Mouse (Mus musculus): ENCODE data around the gene Eif4b. TPM values are rescaled to one million over a fixed set of nuclear protein-coding genes. Genes with fewer than 3 reads are reported as not detected.
A peak's percentile ranks its signal among the peaks of the same experiment; 100 is the strongest.
"Not testable (repeated sequence)": the region's sequence is repeated elsewhere in the genome, so short reads cannot be mapped to it uniquely, and the experiment has no call there.

Gene Eif4b
- polyA plus RNA-seq, 1 experiment from 2014 or later: 117 TPM

DNA sequence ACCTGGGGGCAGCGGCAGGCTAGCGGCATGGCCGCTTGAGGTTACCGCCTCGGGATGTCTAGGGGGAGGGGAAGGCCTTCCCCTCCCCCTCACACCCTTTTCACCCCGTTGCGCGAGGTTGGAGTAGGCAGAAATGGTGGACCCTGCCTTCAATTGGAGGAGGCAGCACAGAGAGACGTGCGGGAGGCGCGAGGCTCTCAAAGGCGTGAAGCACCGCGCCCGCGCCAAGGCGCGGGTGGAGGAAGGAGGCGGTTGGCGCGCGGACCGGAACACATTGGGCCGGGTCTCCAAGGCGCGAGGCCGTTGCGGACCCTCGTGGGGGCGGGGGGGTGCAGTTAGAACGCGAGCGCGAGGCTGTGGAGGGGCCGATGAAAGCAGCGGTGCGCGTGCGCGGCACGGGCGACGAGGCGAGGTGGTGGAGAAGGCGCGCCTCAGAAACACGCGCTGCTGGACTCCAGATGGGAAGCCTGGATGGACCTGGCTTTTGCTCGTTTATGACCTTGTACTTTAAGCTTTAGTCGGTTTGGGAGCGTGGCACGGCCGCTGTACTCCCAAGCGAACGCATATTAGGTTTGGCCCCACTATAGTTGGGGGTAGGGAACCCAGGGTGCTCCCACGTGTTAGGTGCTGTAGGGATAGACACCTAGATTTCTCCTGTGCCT, 628 bp downstream of the Eif4b start:
- Histone ChIP-seq H3K4me3 (ENCODE audit: low read length) (peak overlapping the region; percentile 96), H3K9ac (ENCODE audit: low read depth, low read length) (peak overlapping the region; percentile 100), H3K4me2 (ENCODE audit: low read depth, low read length) (peak overlapping the region; percentile 72), H3K27ac (ENCODE audit: low read length) (peak overlapping the region; percentile 98), H3K4me1 (ENCODE audit: control insufficient read depth, insufficient read depth, low read length) (peaks cover 8% of the 10 kb centered on the region; the same call in 1 of the 2 replicates), H3K36me3 (ENCODE audit: control insufficient read depth, insufficient read depth, low read length) (0 out of 2 replicates have a peak, but pooled peaks cover 4% of the 10 kb centered on the region), H3K27me3 (replicated peaks; ENCODE audit: control insufficient read depth, insufficient read depth, low read length) (no peaks in the 10 kb centered on the region), H3K9me3 (ENCODE audit: control insufficient read depth, low read length) (no peaks in the 10 kb centered on the region)
- under 1% methylated on average over 48 of the region's 57 CpGs for WGBS
- peak; percentile 57 for ATAC-seq

DNA sequence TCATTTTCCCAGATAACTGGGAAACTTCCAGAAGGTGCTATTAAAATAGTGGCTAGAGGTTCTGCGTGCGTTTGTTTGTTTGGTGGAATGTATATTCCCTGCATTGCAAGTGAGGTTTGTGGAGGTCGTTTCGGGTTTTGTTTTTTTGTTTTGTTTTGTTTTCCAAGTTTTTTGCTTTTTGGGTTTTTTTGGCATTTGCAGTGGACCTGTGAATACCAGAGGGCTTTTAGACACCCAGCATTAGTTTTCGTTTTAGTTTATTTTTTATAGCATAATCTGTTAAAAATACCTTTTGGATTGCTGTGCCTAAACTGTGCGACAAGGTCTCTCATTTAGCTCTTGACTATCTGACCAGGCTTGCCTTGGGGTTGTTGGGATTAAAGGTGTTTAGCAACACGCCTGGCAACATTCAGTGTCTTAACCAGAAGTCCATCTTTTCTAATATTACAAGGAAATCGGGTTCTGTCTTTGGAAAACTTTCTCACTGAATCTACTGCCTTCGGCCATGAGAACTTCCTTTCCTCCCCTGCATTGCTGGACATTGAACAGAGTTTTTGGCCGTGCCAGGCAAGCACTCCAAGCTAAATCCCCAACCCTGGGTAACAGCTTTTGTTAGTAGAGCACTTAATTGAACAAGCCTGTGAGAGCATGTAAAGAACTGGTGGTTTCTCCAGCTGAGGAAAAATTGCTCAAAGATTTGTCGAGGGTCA, 1.5 kb downstream of the Eif4b start:
- H3K27ac ChIP-seq (ENCODE audit: low read length): peak overlapping the region; percentile 98; the same call in 1 of the 2 replicates
- no peak for ATAC-seq
- H3K4me3 ChIP-seq (ENCODE audit: low read length): peak overlapping the region; percentile 96
- H3K9ac ChIP-seq (ENCODE audit: low read depth, low read length): peak overlapping the region; percentile 100
- H3K4me2 ChIP-seq (ENCODE audit: low read depth, low read length): peak overlapping the region; percentile 72
- no peaks in the 10 kb centered on the region for H3K9me3 ChIP-seq (ENCODE audit: control insufficient read depth, low read length)
- WGBS: 7% methylated on average over 11 of the region's 11 CpGs
- H3K27me3 ChIP-seq (replicated peaks; ENCODE audit: control insufficient read depth, insufficient read depth, low read length): no peaks in the 10 kb centered on the region
- H3K36me3 ChIP-seq (ENCODE audit: control insufficient read depth, insufficient read depth, low read length): 0 out of 2 replicates have a peak, but pooled peaks cover 4% of the 10 kb centered on the region
- peaks cover 8% of the 10 kb centered on the region; the same call in 1 of the 2 replicates for H3K4me1 ChIP-seq (ENCODE audit: control insufficient read depth, insufficient read depth, low read length)

DNA sequence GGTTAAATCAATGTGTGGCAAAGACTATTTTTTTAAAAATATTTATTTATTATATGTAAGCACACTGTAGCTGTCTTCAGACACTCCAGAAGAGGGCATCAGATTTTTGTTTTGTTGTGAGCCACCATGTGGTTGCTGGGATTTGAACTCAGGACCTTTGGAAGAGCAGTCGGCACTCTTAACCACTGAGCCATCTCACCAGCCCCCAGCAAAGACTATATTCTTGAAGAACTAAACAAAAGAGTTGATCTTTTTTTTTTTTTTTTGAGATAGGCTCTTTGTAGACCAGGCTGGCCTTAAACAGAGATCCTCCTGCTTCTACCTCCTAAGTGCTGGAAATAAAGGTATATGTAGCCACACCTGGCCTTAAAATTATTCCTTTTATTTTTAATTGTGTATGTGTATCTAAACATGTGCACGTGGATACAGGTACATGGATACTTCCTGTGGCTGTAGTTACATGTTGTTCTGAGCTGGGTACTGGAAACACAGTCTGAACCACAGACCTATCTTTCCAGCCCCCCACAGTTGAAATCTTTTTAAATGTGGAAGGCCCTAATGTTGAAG, 3.6 kb downstream of the Eif4b start:
- Histone ChIP-seq H3K36me3 (ENCODE audit: control insufficient read depth, insufficient read depth, low read length) (0 out of 2 replicates have a peak, but pooled peaks cover 4% of the 10 kb centered on the region), H3K9ac (ENCODE audit: low read depth, low read length) (no peak overlapping the region), H3K9me3 (ENCODE audit: control insufficient read depth, low read length) (no peaks in the 10 kb centered on the region), H3K4me3 (ENCODE audit: low read length) (no peak overlapping the region), H3K4me2 (ENCODE audit: low read depth, low read length) (no peak overlapping the region), H3K27ac (ENCODE audit: low read length) (no peak overlapping the region), H3K4me1 (ENCODE audit: control insufficient read depth, insufficient read depth, low read length) (peaks cover 8% of the 10 kb centered on the region; the same call in 1 of the 2 replicates), H3K27me3 (replicated peaks; ENCODE audit: control insufficient read depth, insufficient read depth, low read length) (no peaks in the 10 kb centered on the region)
- no peak for ATAC-seq
- WGBS: 84% methylated on average over 2 of the region's 2 CpGs

DNA sequence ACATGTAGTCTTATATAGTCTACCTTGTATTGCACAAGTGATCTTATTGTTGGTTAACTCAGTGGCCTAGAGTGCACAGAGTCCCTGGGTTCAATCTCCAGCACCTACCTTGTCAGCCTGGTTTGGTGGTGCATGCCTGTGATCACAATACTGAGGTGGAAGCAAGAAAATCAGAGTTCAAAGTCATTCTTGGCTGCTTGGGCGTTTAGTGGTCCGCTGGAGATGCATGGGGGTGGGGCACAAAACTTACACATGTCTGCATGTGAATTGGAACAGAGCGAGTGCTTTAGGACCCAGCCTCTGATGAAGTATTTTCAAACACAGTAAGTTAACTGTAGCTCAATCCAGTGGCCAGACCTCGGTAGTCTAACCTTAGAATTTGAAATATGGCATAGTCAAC, 5.6 kb downstream of the Eif4b start:
- Histone ChIP-seq H3K4me3 (ENCODE audit: low read length) (no peak overlapping the region), H3K27me3 (replicated peaks; ENCODE audit: control insufficient read depth, insufficient read depth, low read length) (no peaks in the 10 kb centered on the region), H3K9ac (ENCODE audit: low read depth, low read length) (no peak overlapping the region), H3K4me1 (ENCODE audit: control insufficient read depth, insufficient read depth, low read length) (peaks cover 8% of the 10 kb centered on the region), H3K4me2 (ENCODE audit: low read depth, low read length) (no peak overlapping the region), H3K27ac (ENCODE audit: low read length) (no peak overlapping the region), H3K36me3 (ENCODE audit: control insufficient read depth, insufficient read depth, low read length) (peaks cover 8% of the 10 kb centered on the region; the same call in 1 of the 2 replicates), H3K9me3 (ENCODE audit: control insufficient read depth, low read length) (no peaks in the 10 kb centered on the region)
- ATAC-seq: no peak
- WGBS: 67% methylated on average over 4 of the region's 4 CpGs

DNA sequence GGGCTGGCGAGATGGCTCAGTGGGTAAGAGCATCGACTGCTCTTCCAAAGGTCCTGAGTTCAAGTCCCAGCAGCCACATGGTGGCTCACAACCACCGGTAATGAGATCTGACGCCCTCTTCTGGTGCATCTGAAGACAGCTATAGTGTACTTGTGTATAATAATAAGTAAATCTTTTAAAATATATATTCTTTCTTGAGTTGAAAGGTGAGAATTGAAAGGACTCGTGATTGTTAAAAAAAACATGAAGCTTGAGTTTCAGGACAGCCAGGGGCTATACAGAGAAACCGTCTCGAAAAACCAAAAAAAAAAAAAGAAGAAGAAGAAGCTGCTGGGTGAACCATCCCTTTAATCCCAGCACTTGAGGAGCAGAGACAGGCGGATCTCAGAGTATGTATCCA, 6.4 kb downstream of the Eif4b start:
- H3K27ac ChIP-seq (ENCODE audit: low read length); H3K4me3 ChIP-seq (ENCODE audit: low read length); H3K9ac ChIP-seq (ENCODE audit: low read depth, low read length); ATAC-seq; H3K4me1 ChIP-seq (ENCODE audit: control insufficient read depth, insufficient read depth, low read length); H3K4me2 ChIP-seq (ENCODE audit: low read depth, low read length); H3K27me3 ChIP-seq (replicated peaks; ENCODE audit: control insufficient read depth, insufficient read depth, low read length); H3K9me3 ChIP-seq (ENCODE audit: control insufficient read depth, low read length): not testable (repeated sequence)
- peaks cover 10% of the 10 kb centered on the region; the same call in 1 of the 2 replicates for H3K36me3 ChIP-seq (ENCODE audit: control insufficient read depth, insufficient read depth, low read length)
- 78% methylated on average over 8 of the region's 8 CpGs for WGBS

DNA sequence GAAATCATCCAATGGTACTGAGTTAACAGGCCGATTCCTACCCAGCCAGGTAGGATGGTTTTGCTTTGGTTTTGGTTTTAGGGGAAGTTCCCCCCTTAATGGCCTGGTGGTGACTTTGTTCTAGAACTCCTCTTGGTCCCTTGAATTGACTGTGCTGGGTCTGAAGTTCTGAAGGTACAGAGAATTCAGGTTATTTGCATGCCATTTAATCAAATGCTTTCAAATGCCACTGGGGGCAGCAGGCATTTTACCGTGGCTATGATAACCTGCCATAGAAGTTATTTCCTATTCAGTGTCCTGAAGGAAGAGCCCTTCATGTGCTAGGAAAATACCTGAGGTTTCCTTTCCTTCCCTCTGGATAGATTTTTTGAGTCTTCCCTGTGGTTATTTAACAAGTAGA, 6.9 kb downstream of the Eif4b start:
- WGBS: 60% methylated on average over 2 of the region's 2 CpGs
- Histone ChIP-seq H3K27me3 (replicated peaks; ENCODE audit: control insufficient read depth, insufficient read depth, low read length) (no peaks in the 10 kb centered on the region), H3K9ac (ENCODE audit: low read depth, low read length) (no peak overlapping the region), H3K4me1 (ENCODE audit: control insufficient read depth, insufficient read depth, low read length) (peaks cover 6% of the 10 kb centered on the region), H3K4me3 (ENCODE audit: low read length) (no peak overlapping the region), H3K36me3 (ENCODE audit: control insufficient read depth, insufficient read depth, low read length) (peaks cover 10% of the 10 kb centered on the region; the same call in 1 of the 2 replicates), H3K4me2 (ENCODE audit: low read depth, low read length) (no peak overlapping the region), H3K9me3 (ENCODE audit: control insufficient read depth, low read length) (no peaks in the 10 kb centered on the region), H3K27ac (ENCODE audit: low read length) (no peak overlapping the region)
- ATAC-seq: no peak

DNA sequence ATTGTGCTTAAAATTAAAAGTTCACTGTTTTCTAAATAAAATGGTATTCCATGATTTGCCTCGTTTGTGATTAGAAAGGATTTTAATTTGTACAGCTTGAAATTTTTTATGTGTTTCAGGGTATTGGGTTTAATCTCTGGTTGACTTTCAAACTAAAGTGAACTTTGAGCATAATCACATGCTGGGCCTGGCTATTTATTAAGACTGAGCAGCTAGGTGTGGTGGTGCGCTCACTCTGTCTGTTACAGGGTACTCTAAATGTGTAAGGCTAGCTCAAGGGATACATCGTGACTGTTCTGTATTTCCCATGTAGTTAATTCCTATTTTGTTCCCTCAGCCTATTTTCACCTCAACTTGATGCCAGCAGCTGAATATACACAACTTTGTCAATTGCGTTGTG, 8.6 kb downstream of the Eif4b start:
- Histone ChIP-seq H3K4me1 (ENCODE audit: control insufficient read depth, insufficient read depth, low read length) (peaks cover 5% of the 10 kb centered on the region), H3K36me3 (ENCODE audit: control insufficient read depth, insufficient read depth, low read length) (peaks cover 15% of the 10 kb centered on the region), H3K27me3 (replicated peaks; ENCODE audit: control insufficient read depth, insufficient read depth, low read length) (no peaks in the 10 kb centered on the region), H3K9me3 (ENCODE audit: control insufficient read depth, low read length) (no peaks in the 10 kb centered on the region), H3K27ac (ENCODE audit: low read length) (no peak overlapping the region), H3K4me2 (ENCODE audit: low read depth, low read length) (no peak overlapping the region), H3K4me3 (ENCODE audit: low read length) (no peak overlapping the region), H3K9ac (ENCODE audit: low read depth, low read length) (no peak overlapping the region)
- peak; percentile 66 for ATAC-seq
- 75% methylated on average over 4 of the region's 4 CpGs for WGBS

DNA sequence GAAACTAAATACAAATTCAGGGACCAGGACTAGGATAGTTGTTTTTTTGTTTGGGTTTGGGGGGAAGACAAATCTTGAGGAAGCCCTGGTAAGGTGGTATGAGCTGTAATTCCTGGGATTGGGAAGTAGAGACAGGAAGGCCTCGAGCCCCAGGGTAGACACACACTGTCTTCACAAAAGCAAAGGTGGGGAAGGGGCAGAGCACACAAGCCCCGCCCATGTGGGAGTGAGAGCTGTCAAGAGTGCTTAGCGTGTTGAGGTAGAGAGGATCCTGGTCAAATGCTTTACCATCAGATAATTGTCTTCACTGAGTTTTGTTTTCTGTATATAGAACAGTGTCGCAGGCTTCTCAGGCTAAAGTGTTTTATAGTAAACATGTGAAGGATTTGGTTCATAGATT, 9.5 kb downstream of the Eif4b start:
- no peaks in the 10 kb centered on the region for H3K27me3 ChIP-seq (replicated peaks; ENCODE audit: control insufficient read depth, insufficient read depth, low read length)
- H3K4me3 ChIP-seq (ENCODE audit: low read length): no peak overlapping the region
- H3K9ac ChIP-seq (ENCODE audit: low read depth, low read length): no peak overlapping the region
- H3K4me2 ChIP-seq (ENCODE audit: low read depth, low read length): no peak overlapping the region
- H3K36me3 ChIP-seq (ENCODE audit: control insufficient read depth, insufficient read depth, low read length): peaks cover 19% of the 10 kb centered on the region
- H3K9me3 ChIP-seq (ENCODE audit: control insufficient read depth, low read length): no peaks in the 10 kb centered on the region
- WGBS: 72% methylated on average over 4 of the region's 4 CpGs
- H3K4me1 ChIP-seq (ENCODE audit: control insufficient read depth, insufficient read depth, low read length): peaks cover 5% of the 10 kb centered on the region
- no peak for ATAC-seq
- no peak overlapping the region for H3K27ac ChIP-seq (ENCODE audit: low read length)

DNA sequence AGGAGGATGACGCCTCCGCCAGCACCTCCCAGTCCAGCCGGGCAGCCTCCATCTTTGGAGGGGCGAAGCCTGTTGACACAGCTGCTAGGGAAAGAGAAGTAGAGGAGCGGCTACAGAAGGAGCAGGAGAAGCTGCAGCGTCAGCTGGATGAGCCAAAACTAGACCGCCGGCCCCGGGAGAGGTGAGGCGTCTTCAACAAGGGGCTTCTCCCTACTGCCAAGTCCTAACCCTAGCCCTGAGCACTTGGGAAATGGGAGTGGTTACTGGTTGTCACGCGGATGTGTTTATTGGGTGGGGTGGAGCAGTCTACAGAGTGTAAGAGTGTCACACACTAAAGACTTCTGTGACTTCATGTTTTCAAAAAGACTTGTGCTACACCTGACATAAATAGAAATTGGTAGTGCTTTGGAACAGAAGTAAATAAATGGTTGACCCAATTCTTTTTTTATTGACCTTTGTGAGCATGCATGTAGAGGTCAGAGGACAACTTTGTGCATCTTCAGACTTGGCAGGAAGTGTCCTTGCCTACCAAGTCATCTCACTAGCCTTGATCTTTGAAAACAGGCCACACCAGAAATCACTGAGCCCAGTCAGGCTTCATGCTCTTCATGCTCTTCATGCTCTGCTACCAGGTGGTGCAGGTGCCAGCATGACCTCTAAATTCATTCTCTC, 16.5 kb downstream of the Eif4b start:
- Histone ChIP-seq H3K4me3 (ENCODE audit: low read length) (no peak overlapping the region), H3K9ac (ENCODE audit: low read depth, low read length) (no peak overlapping the region), H3K4me2 (ENCODE audit: low read depth, low read length) (no peak overlapping the region), H3K27ac (ENCODE audit: low read length) (no peak overlapping the region), H3K9me3 (ENCODE audit: control insufficient read depth, low read length) (no peaks in the 10 kb centered on the region), H3K4me1 (ENCODE audit: control insufficient read depth, insufficient read depth, low read length) (no peaks in the 10 kb centered on the region), H3K27me3 (replicated peaks; ENCODE audit: control insufficient read depth, insufficient read depth, low read length) (no peaks in the 10 kb centered on the region), H3K36me3 (ENCODE audit: control insufficient read depth, insufficient read depth, low read length) (peaks cover 28% of the 10 kb centered on the region)
- 0 out of 2 replicates have a peak, but pooled peaks have one; percentile 15 for ATAC-seq
- 75% methylated on average over 12 of the region's 12 CpGs for WGBS
